Mouse (Mus musculus) embryonic fibroblast, embryonic 13.5 days (primary cell): ENCODE measurements around the gene Zfp553. TPM values are rescaled to one million over a fixed set of nuclear protein-coding genes. Genes with fewer than 3 reads are reported as not detected.

ENCODE experiments used
- H3K27ac ChIP-seq: 2 replicates; pipeline ENCODE4 v1.5.1; 2012; ENCODE audit warnings: low read length, control low read depth, inconsistent platforms; ENCODE audit not compliant: insufficient read depth
- H3K4me1 ChIP-seq: 2 replicates; pipeline ENCODE4 v1.6.1; 2011; ENCODE audit warnings: low read length; ENCODE audit not compliant: control insufficient read depth, insufficient read depth
- H3K4me3 ChIP-seq: 2 replicates; pipeline ENCODE4 v1.5.1; 2011; ENCODE audit warnings: mild to moderate bottlenecking, control low read depth, low read length; ENCODE audit not compliant: insufficient read depth
- CTCF ChIP-seq: IDR thresholded peaks from 2 replicates; pipeline ENCODE4 v1.5.1; 2011; ENCODE audit warnings: mild to moderate bottlenecking, control low read depth, low read length, moderate library complexity, borderline replicate concordance; ENCODE audit not compliant: insufficient read depth
- POLR2A ChIP-seq: IDR thresholded peaks from 2 replicates; pipeline ENCODE4 v1.6.1; 2011; ENCODE audit warnings: low read depth, mild to moderate bottlenecking, control low read depth, low read length, moderate library complexity
- polyA plus RNA-seq: library from polyadenylated mRNA; stranded (reverse); fragments of >200 nt; gene quantifications from 2 replicates; pipeline ENCODE4 v1.2.4, GENCODE M21; 2011; ENCODE audit warnings: low read depth; ENCODE audit not compliant: missing spikeins, insufficient read length

Zfp553 gene
- polyA plus RNA-seq, 1 experiment = 12.4 TPM

- Histone ChIP-seq H3K4me1 (peaks cover 2% of the 10 kb centered on the region; the same call in 1 of the 2 replicates), H3K4me3 (no peak overlapping the region), H3K27ac (no peak overlapping the region; the same call in 1 of the 2 replicates)
- TF ChIP-seq POLR2A (no peak), CTCF (no peak)
Observed at GRCm38 (mm10) chr7:127209851-127210250, 23.0 kb upstream of the Zfp553 start.

- no peak for TF ChIP-seq CTCF
- no peak for TF ChIP-seq POLR2A
- H3K27ac ChIP-seq = no peak overlapping the region
- H3K4me1 ChIP-seq = peaks cover 2% of the 10 kb centered on the region; the same call in 1 of the 2 replicates
- no peak overlapping the region for H3K4me3 ChIP-seq
Observed at GRCm38 (mm10) chr7:127210266-127210665, 22.6 kb upstream of the Zfp553 start.

- no peaks in the 10 kb centered on the region for H3K4me1 ChIP-seq
- H3K27ac ChIP-seq = no peak overlapping the region
- no peak overlapping the region for H3K4me3 ChIP-seq
- TF ChIP-seq POLR2A (no peak), CTCF (no peak)
Observed at GRCm38 (mm10) chr7:127211014-127211745, 21.7 kb upstream of the Zfp553 start.

- Histone ChIP-seq H3K4me1 (no peaks in the 10 kb centered on the region), H3K4me3 (no peak overlapping the region), H3K27ac (no peak overlapping the region)
- no peak for TF ChIP-seq CTCF
- TF ChIP-seq POLR2A = no peak
Observed at GRCm38 (mm10) chr7:127212432-127213250, 20.2 kb upstream of the Zfp553 start.

- TF ChIP-seq POLR2A = no peak
- no peak for TF ChIP-seq CTCF
- no peak overlapping the region for H3K27ac ChIP-seq
- no peaks in the 10 kb centered on the region for H3K4me1 ChIP-seq
- no peak overlapping the region for H3K4me3 ChIP-seq
Observed at GRCm38 (mm10) chr7:127213485-127213884, 19.4 kb upstream of the Zfp553 start.

GRCm38 (mm10) chr7:127213930-127214329, 18.9 kb upstream of the Zfp553 start:
- Histone ChIP-seq H3K4me3 (no peak overlapping the region), H3K4me1 (no peaks in the 10 kb centered on the region), H3K27ac (no peak overlapping the region)
- TF ChIP-seq CTCF (no peak), POLR2A (no peak)

GRCm38 (mm10) chr7:127214521-127214920, 18.3 kb upstream of the Zfp553 start:
- TF ChIP-seq POLR2A (no peak), CTCF (no peak)
- no peak overlapping the region for H3K4me3 ChIP-seq
- no peaks in the 10 kb centered on the region for H3K4me1 ChIP-seq
- no peak overlapping the region for H3K27ac ChIP-seq

GRCm38 (mm10) chr7:127214981-127215871, 17.6 kb upstream of the Zfp553 start:
- H3K27ac ChIP-seq = no peak overlapping the region
- H3K4me1 ChIP-seq = no peaks in the 10 kb centered on the region
- H3K4me3 ChIP-seq = no peak overlapping the region
- TF ChIP-seq CTCF (peak; percentile 90), POLR2A (no peak)

- TF ChIP-seq POLR2A (no peak), CTCF (no peak)
- Histone ChIP-seq H3K4me3 (no peak overlapping the region), H3K27ac (no peak overlapping the region), H3K4me1 (no peaks in the 10 kb centered on the region)
Observed at GRCm38 (mm10) chr7:127216307-127216706, 16.6 kb upstream of the Zfp553 start.

- Histone ChIP-seq H3K4me3 (no peak overlapping the region), H3K4me1 (no peaks in the 10 kb centered on the region), H3K27ac (no peak overlapping the region)
- TF ChIP-seq CTCF = no peak
Observed at GRCm38 (mm10) chr7:127217475-127217874, 15.4 kb upstream of the Zfp553 start.
